Mouse (Mus musculus) myocyte (in vitro differentiated cells): Measurements from ENCODE around the gene Cenpp.

Experiments
- CEBPB ChIP-seq: IDR thresholded peaks from 2 replicates; pipeline ENCODE4 v1.6.1; 2011; ENCODE audit warnings: mild to moderate bottlenecking, moderate library complexity; ENCODE audit not compliant: poor library complexity, insufficient read depth, severe bottlenecking
- MAX ChIP-seq: IDR thresholded peaks from one replicate; pipeline ENCODE4 v1.6.1; 2011; ENCODE audit warnings: low read depth, mild to moderate bottlenecking, control low read depth
- POLR2A ChIP-seq: IDR thresholded peaks from one replicate; pipeline ENCODE4 v1.6.1; 2011; ENCODE audit warnings: low read depth, mild to moderate bottlenecking, control low read depth, moderate library complexity; ENCODE audit not compliant: insufficient read length

DNA sequence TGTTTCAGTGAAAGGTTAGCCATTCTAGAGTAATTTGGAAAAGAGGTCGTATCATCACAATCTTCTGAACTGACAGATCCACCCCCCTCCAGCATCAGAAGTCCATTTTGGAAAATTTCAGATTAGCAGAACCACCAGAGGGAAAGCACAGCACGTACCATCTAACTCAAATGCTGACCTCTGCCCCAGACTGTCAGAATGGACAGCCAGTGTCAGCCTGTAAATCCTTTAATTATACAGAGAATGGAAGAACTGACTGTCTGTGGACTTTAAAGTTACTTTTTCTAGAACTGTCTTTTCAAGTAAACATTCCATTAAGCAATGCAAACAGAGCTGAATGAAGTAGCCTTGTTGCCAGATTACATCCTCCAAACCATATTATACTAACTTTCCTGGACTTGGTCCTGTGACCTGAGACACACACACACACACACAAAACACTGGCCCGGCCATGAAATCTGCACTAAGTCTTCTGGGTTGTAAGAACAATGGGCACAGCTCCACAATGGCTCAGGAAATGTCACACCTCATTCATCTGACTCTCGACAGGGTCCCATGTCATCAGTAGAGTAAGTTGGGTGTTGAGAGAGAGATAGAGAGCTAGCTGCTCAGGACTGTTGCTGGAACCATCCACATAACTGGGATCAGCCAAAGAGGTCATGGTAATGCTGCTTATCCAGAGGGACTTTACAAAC lies 180.5 kb downstream of the Cenpp start:
- TF ChIP-seq MAX (no peak), POLR2A (no peak), CEBPB (no peak)
